Mouse (Mus musculus): ENCODE results near the gene Usp35.

- no peak for TF ChIP-seq CTCF (IDR thresholded peaks at IDR 0.05; ENCODE audit: control insufficient read depth, insufficient read depth, insufficient replicate concordance, low read depth, low read length)
- no peak for TF ChIP-seq POLR2A (IDR thresholded peaks at IDR 0.05; ENCODE audit: control insufficient read depth, low read depth, low read length)
These were observed 26.6 kb downstream of the Usp35 start for GRCm38 (mm10) chr7:97305206-97305605.

Data from testis, adult 2 months (tissue).